Mouse (Mus musculus) frontal cortex, postnatal 36 days (tissue): ENCODE results near the gene Apol11a.
A peak's percentile ranks its signal among the peaks of the same experiment; 100 is the strongest.
"Not testable (repeated sequence)": the region's sequence is repeated elsewhere in the genome, so short reads cannot be mapped to it uniquely, and the experiment has no call there.

Source experiments
- DNase-seq, 2 experiments: peaks; one replicate each; pipeline ENCODE4 v3.0.0; 2022; ENCODE audit warnings: low spot score in 2 of 2

The Apol11a gene

GRCm38 (mm10) chr15:77507966-77508365 is at the start of gene Apol11a:
Gene Apol11a (plus strand): TSS chr15:77508271.
- not testable (repeated sequence) for DNase-seq

GRCm38 (mm10) chr15:77474699-77475390 is 33.2 kb upstream of the Apol11a start:
- not testable (repeated sequence) for DNase-seq

GRCm38 (mm10) chr15:77476693-77477092 is 31.4 kb upstream of the Apol11a start, which contains the start of gene Apol10a:
Gene Apol10a (plus strand): TSS chr15:77477047.
- not testable (repeated sequence) for DNase-seq

GRCm38 (mm10) chr15:77482140-77482794 is 25.8 kb upstream of the Apol11a start:
- no peak for DNase-seq

- DNase-seq, result not testable (repeated sequence)
These were observed 14.9 kb upstream of the Apol11a start for GRCm38 (mm10) chr15:77493181-77493580.

GRCm38 (mm10) chr15:77494694-77495093 is 13.4 kb upstream of the Apol11a start:
- DNase-seq, result not testable (repeated sequence)

- not testable (repeated sequence) for DNase-seq
These were observed 12.5 kb downstream of the Apol11a start for GRCm38 (mm10) chr15:77520596-77520995.

GRCm38 (mm10) chr15:77523186-77523843 is 15.2 kb downstream of the Apol11a start:
- DNase-seq, result peak; percentile 14 to 50

GRCm38 (mm10) chr15:77533216-77533615 is 25.1 kb downstream of the Apol11a start, which contains the start of gene Apol7c:
Gene Apol7c (minus strand): TSS chr15:77533316.
- DNase-seq, result no peak

GRCm38 (mm10) chr15:77539221-77539620 is 31.1 kb downstream of the Apol11a start:
- DNase-seq, result not testable (repeated sequence)

GRCm38 (mm10) chr15:77561792-77562191 is 53.7 kb downstream of the Apol11a start, which contains the start of gene 1700025B11Rik:
Gene 1700025B11Rik (minus strand): TSS chr15:77561892.
- DNase-seq, result no peak

- DNase-seq, result no peak
These were observed 55.1 kb downstream of the Apol11a start for GRCm38 (mm10) chr15:77563219-77563618.
